Mouse (Mus musculus): ENCODE measurements around the gene Frmd4b.

Frmd4b gene

DNA sequence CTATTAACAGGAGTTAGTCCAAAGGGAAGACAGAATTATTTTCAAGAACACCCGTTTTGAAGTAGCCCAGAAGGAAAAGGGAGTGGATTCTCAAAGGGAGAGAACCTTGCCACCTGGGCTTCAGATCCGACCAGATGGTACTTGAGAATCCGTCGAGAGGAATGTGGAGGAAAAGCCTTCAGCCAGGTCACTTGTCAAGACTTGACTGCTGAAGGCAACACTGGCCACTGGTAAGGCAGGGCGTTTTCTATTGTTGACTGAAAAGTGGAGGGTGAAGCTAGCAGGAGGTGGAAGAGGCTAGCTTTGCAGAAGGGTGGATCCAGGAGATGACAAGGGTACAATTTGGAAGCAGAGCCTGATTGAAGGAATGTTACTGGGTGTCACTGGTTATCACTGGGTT, 324.4 kb downstream of the Frmd4b start:
- no peak for DNase-seq (ENCODE audit: low read depth, low spot score)

- no peak for DNase-seq (ENCODE audit: low read depth, low spot score)
Observed at GRCm38 (mm10) chr6:97292096-97292495, 325.2 kb downstream of the Frmd4b start.

- no peak for DNase-seq (ENCODE audit: low read depth, low spot score)
Observed at GRCm38 (mm10) chr6:97291159-97291908, 326.0 kb downstream of the Frmd4b start.

- no peak for DNase-seq (ENCODE audit: low read depth, low spot score)
Observed at GRCm38 (mm10) chr6:97290687-97291086, 326.7 kb downstream of the Frmd4b start.

- DNase-seq (ENCODE audit: low read depth, low spot score) = no peak
Observed at GRCm38 (mm10) chr6:97289838-97290237, 327.5 kb downstream of the Frmd4b start.

- no peak for DNase-seq (ENCODE audit: low read depth, low spot score)
Observed at GRCm38 (mm10) chr6:97289316-97289820, 328.0 kb downstream of the Frmd4b start.

DNA sequence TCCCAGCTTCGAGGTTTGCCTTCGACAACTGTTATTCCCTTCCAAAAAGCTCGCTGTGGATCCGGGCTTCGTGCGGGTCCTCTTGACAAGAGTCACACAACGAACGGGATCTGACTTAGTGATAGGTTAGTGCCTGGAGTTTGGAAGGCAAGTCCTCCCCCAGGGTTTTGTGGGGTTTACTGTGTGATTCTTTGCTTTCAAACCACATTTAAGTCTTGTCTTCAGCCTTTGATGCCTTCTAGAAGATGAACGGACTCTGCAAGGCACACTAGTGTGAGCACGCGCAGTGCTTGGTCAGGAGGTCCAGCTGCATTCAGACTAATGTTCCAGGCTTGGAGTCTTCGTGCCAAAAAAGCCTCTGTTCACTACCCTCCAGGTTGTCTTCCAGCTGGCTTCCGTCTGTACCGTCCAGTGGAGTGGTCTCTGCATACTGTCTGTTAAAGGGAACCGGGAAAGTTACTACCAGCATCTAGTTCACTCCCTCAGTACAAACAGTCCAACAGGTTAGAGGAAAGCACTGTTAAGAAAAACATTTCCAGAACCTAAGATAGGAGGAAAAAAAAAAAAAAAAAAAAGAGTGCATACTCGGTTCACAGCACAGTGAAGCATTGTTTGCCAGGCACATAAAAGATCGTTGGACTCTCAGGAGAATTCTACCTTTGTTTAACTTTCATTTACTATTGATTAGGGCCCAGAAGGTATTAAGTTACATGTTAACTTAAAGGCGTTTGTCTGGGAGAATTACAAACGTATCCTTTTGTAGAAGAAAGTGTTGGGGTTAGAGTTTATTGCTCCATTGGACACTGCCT, 329.1 kb downstream of the Frmd4b start:
- DNase-seq (ENCODE audit: low read depth, low spot score) = no peak

- no peak for DNase-seq (ENCODE audit: low read depth, low spot score)
Observed at GRCm38 (mm10) chr6:97286332-97286731, 331.0 kb downstream of the Frmd4b start.

DNA sequence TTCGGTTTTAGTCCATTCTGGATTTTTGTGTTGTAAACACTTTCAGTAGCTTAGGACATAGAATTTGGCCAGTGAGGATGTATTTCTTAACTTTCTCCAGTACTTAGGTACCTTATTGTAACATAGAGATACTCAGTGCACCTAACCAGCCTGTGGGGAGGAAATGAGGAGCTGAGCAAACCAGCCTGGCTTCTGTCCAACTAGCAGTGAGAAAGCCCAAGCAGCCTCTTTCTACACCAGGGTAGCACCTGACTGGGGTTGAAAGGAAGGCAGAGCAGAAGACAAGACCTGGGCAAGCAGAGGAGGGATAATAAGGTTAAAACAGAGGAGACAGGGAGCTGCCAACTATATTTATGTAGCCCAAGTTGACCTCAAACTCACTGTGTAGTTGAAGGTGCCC, 333.7 kb downstream of the Frmd4b start:
- no peak for DNase-seq (ENCODE audit: low read depth, low spot score)

- peak; percentile 46 for DNase-seq (ENCODE audit: low read depth, low spot score)
Observed at GRCm38 (mm10) chr6:97278878-97279277, 338.5 kb downstream of the Frmd4b start.

- DNase-seq (ENCODE audit: low read depth, low spot score) = peak; percentile 97
Observed at GRCm38 (mm10) chr6:97278014-97278787, 339.1 kb downstream of the Frmd4b start.

DNA sequence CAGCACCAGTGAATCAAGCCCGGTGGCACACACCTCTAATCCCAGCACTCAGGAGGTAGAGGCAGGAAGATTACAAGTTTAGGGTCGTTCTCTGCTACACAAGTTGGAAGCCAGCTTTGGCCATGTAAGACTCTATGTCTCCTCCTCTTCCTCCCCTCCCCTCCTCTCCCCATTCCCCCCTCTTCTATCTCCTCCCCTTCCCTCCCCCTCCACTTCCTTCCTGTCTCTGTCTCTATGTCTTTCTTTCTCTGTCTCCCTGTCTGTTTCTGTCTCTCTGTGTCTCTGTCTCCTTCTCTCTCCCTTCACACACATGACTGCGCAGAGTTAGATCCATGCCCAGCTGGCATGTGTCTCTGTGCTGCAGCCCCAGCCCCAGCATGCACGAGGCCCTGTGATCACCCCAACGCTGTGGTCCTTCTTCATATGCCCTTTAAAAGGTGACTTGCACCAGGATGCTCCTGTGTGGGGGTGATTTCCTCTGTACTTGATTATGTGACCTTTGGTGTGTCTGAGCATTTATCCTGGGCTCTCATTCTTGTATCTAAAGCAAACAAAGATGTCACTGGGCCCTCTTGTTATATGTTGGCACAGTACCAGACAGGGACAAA, 340.3 kb downstream of the Frmd4b start:
- no peak for DNase-seq (ENCODE audit: low read depth, low spot score)

- DNase-seq (ENCODE audit: low read depth, low spot score) = peak; percentile 35
Observed at GRCm38 (mm10) chr6:97276366-97276765, 341.0 kb downstream of the Frmd4b start.

DNA sequence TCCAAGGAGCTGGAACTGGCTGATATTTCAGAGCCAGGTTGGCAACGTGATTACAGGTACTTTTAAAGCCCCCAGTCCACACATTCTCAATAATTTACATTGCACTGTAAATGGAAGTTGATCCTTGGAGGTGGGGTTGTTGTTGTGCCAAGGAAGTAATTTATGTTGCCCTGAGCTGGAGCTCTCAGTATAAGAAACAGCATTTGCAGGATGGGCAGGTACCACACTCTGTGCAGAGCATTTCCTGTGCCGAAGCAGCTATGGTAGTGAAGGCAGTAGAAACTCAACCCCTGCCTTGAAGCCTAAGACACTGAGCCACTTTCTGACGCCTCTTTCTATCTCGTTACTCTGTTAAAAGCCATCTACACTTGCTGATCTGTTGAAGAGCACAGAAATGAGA, 341.6 kb downstream of the Frmd4b start:
- DNase-seq (ENCODE audit: low read depth, low spot score) = no peak

- no peak for DNase-seq (ENCODE audit: low read depth, low spot score)
Observed at GRCm38 (mm10) chr6:97273777-97274176, 343.6 kb downstream of the Frmd4b start.

DNA sequence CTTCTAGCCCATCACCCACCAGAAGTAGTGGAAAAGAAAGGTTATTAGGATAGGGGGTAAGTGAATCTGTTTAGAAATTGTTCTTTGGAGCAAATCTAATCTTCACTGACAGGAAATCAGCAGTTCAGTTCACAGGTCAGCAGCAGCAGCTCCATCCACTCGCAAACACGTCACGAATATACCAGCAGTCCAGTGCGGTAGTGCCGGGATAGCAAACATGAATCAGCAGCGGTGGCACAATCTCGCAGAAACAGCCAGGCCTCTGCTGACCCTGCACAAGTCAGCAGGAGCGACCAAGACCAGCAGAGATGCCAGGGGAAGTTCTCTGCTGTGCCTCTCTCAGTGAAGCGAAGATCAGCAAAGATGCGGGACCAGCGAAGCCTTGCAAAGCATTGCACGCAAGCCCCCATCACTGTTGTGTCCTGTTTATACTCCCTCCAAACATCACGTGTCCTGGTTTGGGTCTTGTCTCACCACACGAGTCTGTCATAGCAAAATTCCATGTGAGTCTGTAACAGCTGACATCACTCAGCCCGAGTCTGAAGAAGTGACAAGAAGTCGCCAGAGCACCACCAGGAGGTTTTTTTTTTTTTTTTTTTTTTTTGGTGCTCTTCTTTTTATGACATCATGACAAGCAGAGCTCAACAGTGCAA, 344.2 kb downstream of the Frmd4b start:
- DNase-seq (ENCODE audit: low read depth, low spot score) = no peak

GRCm38 (mm10) chr6:97272349-97272748, 345.0 kb downstream of the Frmd4b start:
- no peak for DNase-seq (ENCODE audit: low read depth, low spot score)

DNA sequence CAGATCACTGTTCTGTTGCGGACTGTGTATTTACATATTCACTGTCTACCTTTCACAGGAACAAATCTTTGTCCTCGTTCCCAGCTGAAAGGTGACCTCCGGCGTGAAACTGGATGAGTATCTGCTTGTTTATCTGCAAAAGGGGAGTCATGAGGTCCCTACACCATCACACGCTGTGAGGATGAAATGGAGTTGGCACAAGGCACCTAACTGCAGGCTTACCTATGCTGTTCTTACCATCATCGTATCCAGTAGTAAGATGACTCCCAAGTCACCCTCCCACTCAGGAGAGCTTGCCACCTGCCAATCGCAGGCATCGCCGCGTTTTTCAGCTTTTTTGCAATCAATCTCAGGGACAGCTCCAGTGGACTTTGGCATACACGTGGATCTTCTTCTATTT, 347.7 kb downstream of the Frmd4b start:
- DNase-seq (ENCODE audit: low read depth, low spot score) = no peak

DNA sequence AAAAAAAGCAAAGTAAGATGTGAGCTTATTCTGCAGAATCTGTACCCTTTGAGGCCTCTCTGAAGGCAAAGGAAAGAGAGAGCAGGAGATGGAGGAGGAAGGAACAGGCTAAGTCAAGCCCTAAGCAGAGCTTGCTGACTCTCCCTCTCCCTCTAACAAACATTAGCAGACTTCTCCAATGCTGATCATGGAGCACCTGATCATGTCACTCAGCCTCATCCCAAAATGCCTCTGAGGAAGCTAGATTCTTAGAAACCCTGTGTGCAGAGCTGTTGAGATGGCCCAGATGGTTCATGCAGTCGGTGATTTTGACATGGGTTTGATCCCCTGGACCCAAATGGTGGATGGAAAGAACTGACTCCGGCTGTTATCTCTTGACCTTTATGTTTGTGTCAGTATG, 350.2 kb downstream of the Frmd4b start:
- DNase-seq (ENCODE audit: low read depth, low spot score) = no peak

DNA sequence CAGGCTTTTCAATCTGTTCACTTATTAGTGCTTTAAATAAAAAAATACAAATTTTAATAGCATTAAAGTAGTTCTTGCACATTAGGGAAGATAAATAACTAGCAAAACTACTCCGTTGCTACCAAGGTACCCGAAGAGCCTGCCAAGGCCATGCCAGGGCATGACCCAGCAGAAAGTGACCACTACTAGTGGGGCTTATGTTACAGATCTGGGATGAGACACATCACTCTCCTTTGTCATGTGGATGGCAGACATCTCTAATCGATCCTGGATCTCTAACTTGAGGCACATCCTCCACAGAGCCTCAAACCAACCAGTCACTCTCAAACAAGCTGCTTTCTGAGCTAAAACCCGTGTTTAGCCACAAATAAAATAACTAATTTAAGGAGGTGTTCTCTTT, 350.7 kb downstream of the Frmd4b start:
- peak; percentile 20 for DNase-seq (ENCODE audit: low read depth, low spot score)

- DNase-seq (ENCODE audit: low read depth, low spot score) = no peak
Observed at GRCm38 (mm10) chr6:97265705-97266104, 351.6 kb downstream of the Frmd4b start.
